Mouse (Mus musculus) erythroid progenitor cell, adult 5-6 weeks (primary cell): Measurements from ENCODE around the gene Ptpn7. TPM values are rescaled to one million over a fixed set of nuclear protein-coding genes. Genes with fewer than 3 reads are reported as not detected.

Source experiments
- ATAC-seq: replicated peaks from 2 replicates; pipeline ENCODE4 v1.8.0; 2016; ENCODE audit warnings: moderate number of reproducible peaks, mild to moderate bottlenecking, moderate TSS enrichment, inconsistent platforms; ENCODE audit not compliant: poor library complexity, low FRiP score, severe bottlenecking
- total RNA-seq, 2 experiments: library from RNA; stranded (forward) in 1 of 2; stranded (reverse) in 1 of 2; fragments of 150-400 nt in 1 of 2; fragments of 186-747, 209-891 nt in 1 of 2; gene quantifications; 2 replicates each; pipeline versions ENCODE4 v1.2.3 to v1.2.4; 2015 to 2017; ENCODE audit warnings: low replicate concordance in 2 of 2

The Ptpn7 gene
- total RNA-seq, 2 experiments from 2014 or later, result 11.9 to 12.2 TPM

- ATAC-seq, result no peak
Measured at GRCm38 (mm10) chr1:135154011-135154410, 21.5 kb downstream of the Ptpn7 start.

GRCm38 (mm10) chr1:135154411-135154959 lies 22.0 kb downstream of the Ptpn7 start:
- peak; percentile 89 for ATAC-seq

GRCm38 (mm10) chr1:135156300-135156699 lies 23.8 kb downstream of the Ptpn7 start:
- ATAC-seq, result no peak

GRCm38 (mm10) chr1:135158633-135159032 lies 26.1 kb downstream of the Ptpn7 start:
- ATAC-seq, result no peak

GRCm38 (mm10) chr1:135159074-135159473 lies 26.6 kb downstream of the Ptpn7 start:
- no peak for ATAC-seq

GRCm38 (mm10) chr1:135159556-135160123 lies 27.1 kb downstream of the Ptpn7 start:
- ATAC-seq, result no peak

- ATAC-seq, result no peak
Measured at GRCm38 (mm10) chr1:135160411-135161050, 28.0 kb downstream of the Ptpn7 start.

GRCm38 (mm10) chr1:135162720-135163119 lies 30.2 kb downstream of the Ptpn7 start:
- ATAC-seq, result no peak

- no peak for ATAC-seq
Measured at GRCm38 (mm10) chr1:135167435-135167834, 34.9 kb downstream of the Ptpn7 start, which contains the start of gene Gpr37l1. Gene Gpr37l1, minus strand, starts transcription at chr1:135167681.

- no peak for ATAC-seq
Measured at GRCm38 (mm10) chr1:135168453-135169200, 36.1 kb downstream of the Ptpn7 start.

GRCm38 (mm10) chr1:135169556-135170224 lies 37.2 kb downstream of the Ptpn7 start:
- ATAC-seq, result no peak

- no peak for ATAC-seq
Measured at GRCm38 (mm10) chr1:135170299-135170698, 37.8 kb downstream of the Ptpn7 start.

GRCm38 (mm10) chr1:135171202-135171601 lies 38.7 kb downstream of the Ptpn7 start:
- ATAC-seq, result no peak

- no peak for ATAC-seq
Measured at GRCm38 (mm10) chr1:135171984-135172383, 39.5 kb downstream of the Ptpn7 start.

- ATAC-seq, result no peak
Measured at GRCm38 (mm10) chr1:135173311-135173710, 40.8 kb downstream of the Ptpn7 start.

- ATAC-seq, result no peak
Measured at GRCm38 (mm10) chr1:135175176-135175575, 42.7 kb downstream of the Ptpn7 start.

- no peak for ATAC-seq
Measured at GRCm38 (mm10) chr1:135177724-135178123, 45.2 kb downstream of the Ptpn7 start.

- no peak for ATAC-seq
Measured at GRCm38 (mm10) chr1:135178863-135179262, 46.4 kb downstream of the Ptpn7 start.

GRCm38 (mm10) chr1:135180830-135181229 lies 48.3 kb downstream of the Ptpn7 start:
- ATAC-seq, result no peak

- ATAC-seq, result no peak
Measured at GRCm38 (mm10) chr1:135181275-135181674, 48.8 kb downstream of the Ptpn7 start.
